Mouse (Mus musculus): Measurements from ENCODE around the gene Ube2c. TPM values are rescaled to one million over a fixed set of nuclear protein-coding genes. Genes with fewer than 3 reads are reported as not detected.
"Not testable (repeated sequence)": the region's sequence is repeated elsewhere in the genome, so short reads cannot be mapped to it uniquely, and the experiment has no call there.

Ube2c gene
- polyA plus RNA-seq, 1 experiment, result 11.8 TPM

- DNase-seq (ENCODE audit: low read depth), result no peak
Observed at GRCm38 (mm10) chr2:164787779-164788178, 18.1 kb downstream of the Ube2c start.

DNA sequence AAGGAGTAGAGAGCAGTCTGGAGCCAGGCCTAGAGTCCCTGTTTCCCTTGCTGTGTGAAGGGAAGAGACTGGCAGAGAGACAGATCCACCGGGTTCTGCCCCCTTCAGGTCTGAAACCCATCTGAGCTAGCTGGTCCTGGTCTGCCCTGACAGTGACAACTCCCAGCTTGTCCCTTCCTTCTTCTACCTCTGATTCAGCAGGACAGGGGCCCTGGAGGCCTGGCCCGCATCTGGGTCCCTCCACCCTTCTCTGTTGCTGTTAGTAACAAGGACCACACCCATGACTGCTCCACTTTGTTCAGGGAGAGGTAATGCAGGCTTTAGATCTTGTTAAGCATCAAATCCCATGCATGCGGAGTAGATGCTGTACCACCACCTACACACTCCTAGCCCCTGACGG lies 18.7 kb downstream of the Ube2c start:
- DNase-seq (ENCODE audit: low read depth), result no peak

DNA sequence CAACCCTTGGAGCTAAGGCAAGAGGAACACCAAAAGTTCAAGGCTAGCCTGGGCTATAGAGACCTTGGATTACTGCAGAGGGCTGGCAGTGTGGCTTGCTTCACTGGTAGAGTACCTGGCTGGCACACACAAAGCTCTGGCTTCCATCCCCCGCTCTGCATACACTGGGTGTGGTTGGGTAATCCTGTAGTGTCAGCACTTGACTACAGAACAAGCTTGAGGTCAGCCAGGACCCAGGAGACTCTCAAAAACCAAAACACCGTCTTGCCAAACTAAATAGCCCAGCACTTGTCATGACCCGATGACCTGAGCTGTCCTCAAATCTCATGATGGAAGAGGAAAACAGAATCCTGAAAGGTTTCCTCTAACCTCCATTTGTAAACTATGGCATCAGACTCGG lies 20.8 kb downstream of the Ube2c start:
- DNase-seq (ENCODE audit: low read depth), result no peak

GRCm38 (mm10) chr2:164791841-164792261 lies 22.2 kb downstream of the Ube2c start:
- DNase-seq (ENCODE audit: low read depth), result no peak

GRCm38 (mm10) chr2:164792400-164793190 lies 22.9 kb downstream of the Ube2c start:
- DNase-seq (ENCODE audit: low read depth), result no peak

GRCm38 (mm10) chr2:164793236-164793635 lies 23.5 kb downstream of the Ube2c start:
- DNase-seq (ENCODE audit: low read depth), result no peak

DNA sequence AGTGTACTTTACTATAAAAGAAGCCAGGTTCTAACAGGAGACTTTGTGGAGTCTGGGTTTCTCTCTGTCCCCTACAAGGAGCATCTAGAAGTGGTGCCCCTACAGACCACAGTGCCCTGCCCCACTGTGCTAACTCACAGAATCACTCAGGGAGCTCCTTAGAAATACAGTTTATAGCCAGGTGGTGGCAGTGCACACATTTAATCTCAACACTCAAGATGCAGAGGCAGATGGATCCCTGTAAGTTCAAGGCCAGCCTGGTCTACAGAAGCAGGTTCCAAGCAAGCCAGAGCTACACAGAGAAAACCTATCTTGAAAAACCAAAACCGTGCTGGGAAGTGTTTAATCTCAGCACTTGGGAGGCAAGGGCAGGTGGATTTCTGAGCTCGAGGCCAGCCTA lies 24.1 kb downstream of the Ube2c start:
- DNase-seq (ENCODE audit: low read depth), result no peak

- no peak for DNase-seq (ENCODE audit: low read depth)
Observed at GRCm38 (mm10) chr2:164794293-164794692, 24.6 kb downstream of the Ube2c start.

- DNase-seq (ENCODE audit: low read depth), result no peak
Observed at GRCm38 (mm10) chr2:164795868-164796267, 26.2 kb downstream of the Ube2c start.

DNA sequence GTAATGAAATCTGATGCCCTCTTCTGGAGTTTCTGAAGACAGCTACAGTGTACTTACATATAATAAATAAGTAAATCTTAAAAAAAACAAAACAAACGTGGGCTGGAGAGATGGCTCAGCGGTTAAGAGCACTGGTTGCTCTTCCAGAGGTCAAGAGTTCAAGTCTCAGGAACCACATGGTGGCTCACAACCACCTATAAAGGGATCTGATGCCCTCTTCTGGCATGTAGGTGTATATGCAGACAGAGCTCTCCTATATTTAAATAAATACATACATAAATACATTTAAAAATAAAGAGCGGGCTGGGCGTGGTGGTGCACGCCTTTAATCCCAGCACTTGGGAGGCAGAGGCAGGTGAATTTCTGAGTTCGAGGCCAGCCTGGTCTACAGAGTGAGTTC lies 28.9 kb downstream of the Ube2c start:
- not testable (repeated sequence) for DNase-seq (ENCODE audit: low read depth)

GRCm38 (mm10) chr2:164800252-164801004 lies 30.7 kb downstream of the Ube2c start:
- DNase-seq (ENCODE audit: low read depth), result no peak

GRCm38 (mm10) chr2:164803201-164803920 lies 33.7 kb downstream of the Ube2c start:
- no peak for DNase-seq (ENCODE audit: low read depth)

DNA sequence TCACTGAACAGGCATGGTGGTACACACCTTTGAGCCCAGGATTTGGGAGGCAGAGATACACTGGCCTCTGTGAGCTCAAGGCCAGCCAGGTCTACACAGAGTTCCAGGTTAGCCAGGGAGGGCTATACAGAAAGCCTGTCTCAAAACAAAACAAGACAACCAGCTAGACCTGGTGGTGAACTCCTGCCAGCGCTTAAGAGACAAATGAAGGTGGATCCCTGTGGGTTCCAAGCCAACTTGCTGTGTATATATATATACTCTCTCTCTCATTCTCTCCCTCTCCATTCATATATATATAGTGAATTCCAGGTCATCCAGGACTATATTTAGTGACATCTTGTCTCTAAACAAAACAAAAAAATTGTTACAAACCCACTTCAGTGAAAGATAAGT lies 34.2 kb downstream of the Ube2c start:
- no peak for DNase-seq (ENCODE audit: low read depth)

DNA sequence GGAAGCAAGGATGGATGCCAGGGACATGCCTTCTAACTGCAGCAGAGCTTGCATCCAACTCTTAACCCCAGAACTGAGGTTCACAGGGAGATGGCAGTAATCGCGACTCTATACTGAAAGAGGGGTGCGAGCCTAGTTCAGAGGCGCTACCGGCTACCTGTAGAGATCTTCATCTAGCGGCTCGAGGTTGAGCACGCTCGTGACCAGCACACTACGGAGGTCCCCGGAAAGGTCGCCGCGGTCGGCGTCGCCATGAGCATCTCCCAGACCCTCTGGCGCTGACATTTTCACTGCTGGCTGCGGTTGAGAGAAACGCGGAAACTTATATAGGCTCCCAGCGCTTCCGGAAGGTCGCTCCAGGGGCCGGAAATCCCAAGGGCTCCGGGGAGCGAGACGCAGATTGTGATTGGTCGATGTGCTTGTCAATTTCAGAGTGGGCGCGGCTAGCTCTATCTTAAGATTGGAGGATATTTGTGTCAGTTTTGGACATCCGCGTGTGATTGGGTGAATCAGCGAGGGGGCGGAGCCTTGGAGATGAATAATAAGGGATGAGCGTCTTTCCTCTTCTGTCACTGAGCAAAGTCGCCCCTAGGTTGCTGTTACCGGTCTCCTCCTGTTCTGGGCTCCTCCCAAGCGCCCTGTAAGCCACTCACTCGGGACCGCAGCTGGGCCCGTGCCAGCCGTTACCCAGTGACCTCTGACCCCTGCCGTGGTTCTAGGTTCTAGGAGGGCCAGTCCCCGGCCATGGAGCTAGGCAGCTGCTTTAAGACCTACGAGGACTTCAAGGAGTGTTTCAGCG lies 35.0 kb downstream of the Ube2c start, which contains the start of the genes Acot8 and Zswim3:
Acot8 (minus strand) TSS at position 350 of the 799 bp plus-strand sequence.
Zswim3 (plus strand) TSS at position 566 of the 799 bp plus-strand sequence.
- no peak for DNase-seq (ENCODE audit: low read depth)

DNA sequence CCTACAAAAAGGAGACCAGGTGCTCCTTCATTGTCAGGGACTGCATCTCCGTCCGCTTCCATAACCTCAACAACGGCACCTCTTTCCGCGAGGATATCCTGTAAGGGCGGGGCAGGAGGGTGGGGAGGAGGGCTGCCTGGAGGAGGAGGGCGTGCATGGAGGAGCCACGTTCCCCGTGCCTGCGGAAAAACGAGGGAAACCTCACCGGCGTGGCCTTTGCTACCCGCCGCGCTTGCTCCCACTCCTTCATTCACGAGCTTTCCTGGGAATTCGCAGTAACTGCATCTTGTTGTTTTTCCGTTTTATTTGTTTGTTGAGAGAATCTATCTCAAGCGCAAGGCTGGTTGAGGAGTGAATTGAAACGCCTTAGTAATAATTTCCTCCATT lies 35.6 kb downstream of the Ube2c start:
- no peak for DNase-seq (ENCODE audit: low read depth)

- DNase-seq (ENCODE audit: low read depth), result no peak
Observed at GRCm38 (mm10) chr2:164806614-164807013, 36.9 kb downstream of the Ube2c start.

DNA sequence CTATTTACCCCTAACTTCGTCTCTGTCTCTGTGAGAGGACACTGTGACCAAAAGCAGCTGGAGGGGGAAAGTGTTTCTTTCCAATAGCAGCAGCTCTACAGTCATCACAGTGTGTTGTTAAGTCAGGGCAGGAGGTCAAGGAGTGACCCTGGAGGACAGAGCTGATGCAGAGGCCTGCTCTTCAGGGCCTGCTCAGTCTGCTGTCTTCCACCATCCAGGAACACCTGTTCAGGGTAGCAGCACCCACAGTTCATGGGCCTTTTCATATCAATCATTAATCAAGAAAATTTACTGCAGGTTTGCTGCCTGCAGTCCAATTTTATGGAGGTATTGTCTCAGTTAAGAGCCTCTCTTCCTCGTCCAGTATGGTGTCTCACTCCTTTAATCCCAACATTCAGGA lies 43.9 kb downstream of the Ube2c start:
- no peak for DNase-seq (ENCODE audit: low read depth)

DNA sequence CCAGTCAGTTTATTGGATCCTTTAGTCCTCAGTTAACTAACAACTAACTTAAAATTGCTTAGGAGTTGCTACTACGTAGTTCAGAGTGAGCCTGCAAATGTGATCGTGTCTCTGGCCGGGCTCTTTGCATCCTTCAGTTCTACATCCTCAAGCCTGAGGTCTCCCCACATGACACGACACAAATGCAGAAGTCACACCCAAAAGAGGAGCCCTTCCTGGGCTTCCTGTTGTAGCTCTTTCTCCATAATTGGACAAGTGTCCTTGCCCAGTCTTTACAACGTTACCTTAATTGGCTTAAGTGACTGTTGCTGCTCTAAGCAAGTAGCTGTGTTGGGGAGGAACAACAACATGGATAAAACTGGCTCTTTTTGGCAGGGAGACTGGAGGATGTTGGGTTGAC lies 45.6 kb downstream of the Ube2c start:
- no peak for DNase-seq (ENCODE audit: low read depth)

DNA sequence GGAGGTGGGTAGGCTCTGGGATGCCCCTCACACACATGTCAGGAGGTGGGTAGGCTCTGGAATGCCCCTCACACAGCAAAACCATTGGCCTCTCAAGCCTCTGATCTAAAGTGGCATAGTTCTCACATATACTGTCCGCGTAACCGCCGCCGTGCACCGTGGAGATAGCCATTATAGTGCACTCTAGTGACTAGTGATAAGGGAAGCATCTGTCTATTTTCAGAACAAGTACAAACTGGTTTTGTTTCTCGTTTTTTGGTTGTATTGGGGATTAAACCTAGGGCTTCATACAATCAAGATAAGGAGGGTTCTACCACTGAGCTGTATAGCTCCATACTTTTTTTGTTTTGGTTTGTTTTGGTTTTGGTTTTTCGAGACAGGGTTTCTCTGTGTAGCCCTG lies 46.1 kb downstream of the Ube2c start:
- no peak for DNase-seq (ENCODE audit: low read depth)

- no peak for DNase-seq (ENCODE audit: low read depth)
Observed at GRCm38 (mm10) chr2:164817206-164817605, 47.5 kb downstream of the Ube2c start.

DNA sequence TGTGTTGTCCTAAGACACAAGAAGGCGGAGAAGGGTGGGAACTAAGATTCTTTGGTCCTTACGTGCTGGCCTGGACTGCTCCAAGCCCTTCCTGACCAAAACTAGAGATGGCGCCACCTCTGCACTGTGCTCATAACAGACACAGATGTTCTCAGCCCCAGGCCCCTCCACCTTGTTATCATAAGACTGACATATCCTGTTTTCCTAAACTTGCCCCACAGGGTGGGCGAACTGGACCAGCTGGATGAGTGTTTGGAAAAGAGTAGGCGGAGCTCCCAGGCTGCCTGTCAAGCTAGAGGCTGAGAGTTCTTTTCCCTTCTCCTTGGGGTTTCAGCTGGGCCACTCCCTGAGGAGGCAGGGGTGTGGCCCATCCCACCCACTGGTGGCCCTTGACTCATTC lies 48.0 kb downstream of the Ube2c start:
- no peak for DNase-seq (ENCODE audit: low read depth)

- DNase-seq (ENCODE audit: low read depth), result no peak
Observed at GRCm38 (mm10) chr2:164821060-164821459, 51.4 kb downstream of the Ube2c start.

Data from gonadal fat pad, adult 2 months (tissue).